Mouse (Mus musculus) kidney, postnatal 36 days (tissue): ENCODE measurements around the gene Cdc42ep5.

Experiments
- DNase-seq, 2 experiments: peaks; one replicate each; pipeline ENCODE4 v3.0.0; 2021 to 2022; ENCODE audit warnings: mixed read lengths in 2 of 2

Gene Cdc42ep5

GRCm38 (mm10) chr7:4124856-4125255 is 39.8 kb downstream of the Cdc42ep5 start:
- no peak for DNase-seq

- no peak for DNase-seq
These were observed 40.3 kb downstream of the Cdc42ep5 start for GRCm38 (mm10) chr7:4124315-4124759.

- DNase-seq: no peak
These were observed 40.9 kb downstream of the Cdc42ep5 start for GRCm38 (mm10) chr7:4123732-4124131.

- DNase-seq: no peak
These were observed 41.9 kb downstream of the Cdc42ep5 start for GRCm38 (mm10) chr7:4122783-4123182.

GRCm38 (mm10) chr7:4122076-4122768 is 42.4 kb downstream of the Cdc42ep5 start:
- DNase-seq: no peak

- DNase-seq: no peak
These were observed 44.4 kb downstream of the Cdc42ep5 start for GRCm38 (mm10) chr7:4119976-4120921.

- peak in 1 of 2 experiments; percentile 41 for DNase-seq
These were observed 45.2 kb downstream of the Cdc42ep5 start, which contains the start of gene Ttyh1 for GRCm38 (mm10) chr7:4119344-4119902. TSS of gene Ttyh1 (plus strand) at chr7:4119408.

GRCm38 (mm10) chr7:4117050-4117814 is 47.4 kb downstream of the Cdc42ep5 start:
- DNase-seq: no peak

- DNase-seq: no peak
These were observed 52.9 kb downstream of the Cdc42ep5 start for GRCm38 (mm10) chr7:4111766-4112165.

- peak; percentile 34 to 48 for DNase-seq
These were observed 61.2 kb downstream of the Cdc42ep5 start for GRCm38 (mm10) chr7:4103411-4103810.
